Mouse (Mus musculus): ENCODE data around the gene Zfp53.

The Zfp53 gene

DNA sequence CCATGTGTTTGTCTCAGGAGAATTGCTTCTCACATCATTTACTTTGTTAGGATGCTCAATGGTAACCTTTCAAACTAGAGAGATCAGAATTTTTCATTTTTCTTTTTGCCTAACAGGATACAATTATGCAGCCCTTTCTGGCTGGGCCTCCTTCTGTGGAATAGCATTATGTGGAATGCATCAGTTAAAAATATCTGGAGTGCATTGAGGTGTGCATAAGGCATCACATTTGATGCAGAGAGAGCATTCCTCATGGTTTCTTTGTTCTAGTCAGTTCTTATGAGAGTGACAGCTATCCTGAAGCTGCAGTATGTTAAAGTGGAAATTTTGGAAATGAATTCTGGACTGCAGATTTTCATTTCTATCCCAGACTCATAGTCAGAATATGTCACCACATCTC, 37.5 kb downstream of the Zfp53 start:
- DNase-seq (ENCODE audit: low spot score in 2 of 2): no peak

DNA sequence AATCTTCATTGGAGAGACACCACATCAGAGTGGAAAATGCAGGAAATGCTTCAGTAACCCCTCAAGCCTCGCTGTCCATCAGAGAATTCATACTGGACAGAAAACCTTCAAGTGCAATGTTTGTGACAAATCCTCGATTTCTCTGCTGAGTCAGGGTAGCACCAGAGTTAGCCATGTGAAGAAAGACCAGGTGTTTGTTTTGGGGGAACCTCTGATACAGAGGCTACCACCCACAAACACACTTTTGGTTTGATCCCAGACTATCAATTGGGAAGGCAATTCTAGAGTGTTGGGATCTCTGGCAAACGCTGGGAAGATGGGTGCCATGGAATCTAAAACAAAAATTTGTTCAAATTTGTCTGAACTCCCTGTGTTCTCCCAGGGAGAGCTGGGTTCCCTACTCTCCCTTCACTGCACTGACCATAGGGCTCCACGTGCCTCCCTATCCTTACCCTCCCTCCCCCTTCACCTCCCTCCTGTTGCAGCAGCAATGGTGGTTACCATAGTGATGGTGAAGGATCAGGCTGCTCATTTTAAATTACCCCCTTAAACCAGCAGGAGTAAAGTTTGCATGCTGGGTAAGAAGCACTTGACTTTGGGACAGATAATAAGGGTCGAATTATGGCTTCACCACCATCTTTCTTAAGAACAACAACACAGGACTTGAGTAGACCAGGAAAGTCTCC, 42.0 kb downstream of the Zfp53 start:
- DNase-seq (ENCODE audit: low spot score in 2 of 2): no peak

DNA sequence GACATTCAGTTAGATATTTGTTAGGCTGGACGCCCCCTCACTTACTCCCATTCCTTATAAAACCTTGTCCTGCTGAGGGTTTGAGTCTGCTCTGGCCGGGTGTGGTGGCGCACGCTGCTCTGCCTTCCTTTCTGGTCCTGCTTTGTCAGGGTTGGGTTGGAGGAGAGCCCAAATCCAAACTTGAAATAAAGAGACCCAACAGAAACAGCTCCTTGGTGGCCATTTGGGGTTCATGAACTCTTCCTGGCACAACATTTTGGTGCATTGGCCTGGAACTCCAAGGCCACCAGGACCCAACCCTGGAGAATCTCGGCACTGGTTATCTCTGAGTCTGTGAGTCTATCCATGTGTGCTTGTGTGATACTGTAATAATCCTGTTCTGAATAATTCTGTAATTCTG, 42.8 kb downstream of the Zfp53 start:
- DNase-seq (ENCODE audit: low spot score in 2 of 2): peak in 1 of 2 experiments; percentile 17

DNA sequence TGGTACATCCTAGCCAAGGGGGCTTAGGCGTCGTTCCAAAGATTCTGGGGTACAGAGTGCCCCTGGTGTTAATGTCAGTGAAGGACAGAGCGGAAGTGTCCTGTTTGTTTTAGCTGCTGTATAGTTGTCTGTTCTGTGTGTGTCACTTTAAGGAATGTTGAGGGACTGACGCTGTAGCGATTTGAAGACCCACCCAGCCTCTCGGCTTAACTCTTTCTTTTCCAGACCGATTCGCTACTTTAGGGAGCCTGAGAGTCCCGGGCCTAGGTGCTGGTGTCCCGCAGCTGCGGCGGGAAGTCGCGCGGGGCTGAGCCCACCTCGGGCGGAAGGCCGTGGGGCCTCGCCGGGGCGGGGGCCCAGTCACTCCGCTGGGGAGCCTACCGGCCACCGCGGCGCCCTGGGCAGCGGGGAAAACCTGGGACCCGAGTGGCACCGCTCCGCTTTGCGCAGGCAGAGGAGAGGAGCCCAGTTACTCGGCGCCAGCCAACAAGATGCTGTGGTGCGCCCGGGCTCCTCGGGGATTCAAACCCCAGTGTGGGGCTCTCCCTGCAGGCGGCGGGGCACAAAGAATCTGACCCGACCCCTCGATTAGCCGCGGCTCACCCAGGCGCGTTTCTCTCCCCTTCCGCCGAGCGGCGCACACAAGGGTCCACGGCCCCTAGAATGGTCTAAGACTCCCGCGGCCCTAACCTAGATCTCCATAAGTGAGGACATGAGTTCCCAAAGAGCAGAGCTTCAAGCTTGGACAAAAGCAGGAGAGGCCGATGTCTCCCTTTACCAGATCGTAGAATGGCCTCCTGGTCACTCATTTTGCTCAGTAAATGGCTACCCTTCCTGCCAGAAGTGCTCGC, 43.5 kb downstream of the Zfp53 start:
- DNase-seq (ENCODE audit: low spot score in 2 of 2): peak; percentile 53 to 63

DNA sequence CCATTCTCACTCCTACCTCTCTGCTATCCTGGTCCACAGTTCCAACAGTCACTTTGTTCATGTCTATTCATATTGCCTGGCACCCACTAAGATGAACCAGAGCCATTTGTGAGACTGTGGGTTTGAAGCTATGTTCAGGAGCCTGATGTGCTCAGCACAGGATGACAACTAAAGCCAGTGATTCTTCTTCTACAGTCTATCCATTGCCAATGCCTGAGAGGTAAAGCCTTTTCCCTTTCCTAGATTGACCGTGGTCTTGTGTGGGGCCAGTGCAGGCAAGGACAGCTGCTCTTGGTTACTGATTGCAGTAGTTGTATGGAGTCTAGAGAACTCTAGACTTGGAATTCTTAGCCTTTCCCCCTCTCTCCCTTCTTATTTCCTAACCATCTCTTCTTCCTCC, 45.2 kb downstream of the Zfp53 start:
- no peak for DNase-seq (ENCODE audit: low spot score in 2 of 2)

DNA sequence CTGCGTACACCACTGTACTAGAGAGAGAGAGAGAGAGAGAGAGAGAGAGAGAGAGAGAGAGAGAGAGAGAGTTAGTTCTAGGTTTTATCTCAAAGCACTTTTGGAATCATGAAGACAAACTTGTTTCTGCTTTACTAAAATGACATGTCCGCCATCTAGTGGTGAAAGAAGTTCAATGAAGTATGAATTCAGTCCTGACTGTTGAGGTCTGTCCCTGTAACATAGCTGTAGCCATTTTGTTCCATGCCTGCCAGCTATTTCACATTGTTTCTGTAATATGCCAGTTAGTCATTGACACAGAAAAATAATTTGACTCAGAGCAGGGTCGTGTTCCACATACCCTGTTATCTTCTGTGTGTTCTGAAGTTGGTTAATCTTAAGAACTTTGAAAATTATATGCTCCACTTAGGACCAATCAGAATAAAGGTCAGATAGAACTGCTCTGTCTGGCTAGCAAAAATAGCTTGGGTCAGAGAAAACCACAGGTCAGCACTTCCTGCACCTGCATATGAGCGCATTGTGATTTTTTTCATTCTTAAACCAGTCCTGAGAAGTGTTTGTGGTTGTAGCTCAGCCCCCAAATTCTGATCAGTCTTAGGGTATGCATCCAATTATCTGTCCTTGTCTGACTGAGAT, 45.8 kb downstream of the Zfp53 start:
- DNase-seq (ENCODE audit: low spot score in 2 of 2): no peak

DNA sequence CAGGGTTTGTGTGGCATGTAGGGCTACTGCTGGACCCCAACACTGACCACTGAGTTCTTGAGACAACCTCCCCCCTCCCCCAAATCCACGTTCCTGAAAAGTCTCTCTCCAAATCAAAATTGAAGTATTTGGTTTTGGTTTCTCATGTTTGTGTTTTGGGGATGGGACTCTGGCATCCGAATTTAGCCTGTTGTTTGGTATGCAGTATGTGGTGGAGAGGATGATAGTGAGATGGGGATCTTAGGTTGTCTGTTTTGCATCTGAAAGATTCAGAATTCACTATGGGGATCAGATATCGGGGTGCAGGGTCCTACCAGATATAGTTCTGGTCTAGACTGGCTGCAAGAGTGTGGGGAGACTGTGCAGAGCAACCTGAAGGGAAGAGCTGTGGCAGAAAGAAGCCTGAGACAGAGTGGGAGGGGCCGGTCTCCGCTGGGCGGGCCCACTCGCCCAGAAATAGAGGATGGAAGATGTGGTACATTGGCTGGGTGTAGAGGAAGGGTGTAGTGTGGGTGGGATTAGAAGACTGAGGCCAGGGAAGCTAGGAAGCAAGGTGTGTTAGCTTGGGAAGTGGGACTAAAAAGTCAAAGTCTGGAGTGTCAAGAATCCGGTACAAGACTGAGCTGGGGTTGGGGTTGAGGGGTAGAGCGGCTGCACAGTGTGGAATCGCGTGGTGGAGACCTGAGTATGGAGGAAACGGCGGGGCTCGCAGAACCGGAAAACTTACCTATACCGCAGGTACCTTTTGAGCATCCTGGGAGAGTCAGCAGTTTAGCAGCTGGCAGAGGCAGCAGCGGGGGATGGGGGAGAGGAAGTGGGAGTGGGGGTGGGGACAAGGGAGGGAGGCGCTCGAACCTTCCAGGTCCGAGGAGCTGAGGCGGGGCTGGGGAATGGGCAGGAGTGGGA, 46.6 kb downstream of the Zfp53 start, which contains the start of gene Zfp52:
Gene Zfp52, plus strand, starts transcription at position 444 of the 906 bp plus-strand sequence.
- DNase-seq (ENCODE audit: low spot score in 2 of 2): peak in 1 of 2 experiments; percentile 56

DNA sequence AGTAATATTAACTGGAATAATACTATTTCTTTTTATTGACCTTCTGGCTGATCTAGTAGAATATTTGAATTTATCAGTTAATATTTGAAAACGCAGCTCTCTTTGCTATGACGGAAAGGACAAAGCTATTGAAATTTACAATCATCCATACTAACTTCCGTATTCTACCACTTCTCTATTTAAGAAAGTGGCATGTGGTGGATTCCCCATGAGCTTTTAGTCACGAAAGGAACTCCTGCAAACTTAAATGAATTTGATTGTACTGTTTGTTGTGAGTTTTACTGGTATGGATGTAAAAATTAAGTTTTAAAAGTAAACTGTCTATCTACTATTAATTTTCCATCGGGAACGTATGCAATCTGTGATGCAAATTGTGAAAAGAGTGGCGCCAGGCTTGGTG, 47.3 kb downstream of the Zfp53 start:
- no peak for DNase-seq (ENCODE audit: low spot score in 2 of 2)

DNA sequence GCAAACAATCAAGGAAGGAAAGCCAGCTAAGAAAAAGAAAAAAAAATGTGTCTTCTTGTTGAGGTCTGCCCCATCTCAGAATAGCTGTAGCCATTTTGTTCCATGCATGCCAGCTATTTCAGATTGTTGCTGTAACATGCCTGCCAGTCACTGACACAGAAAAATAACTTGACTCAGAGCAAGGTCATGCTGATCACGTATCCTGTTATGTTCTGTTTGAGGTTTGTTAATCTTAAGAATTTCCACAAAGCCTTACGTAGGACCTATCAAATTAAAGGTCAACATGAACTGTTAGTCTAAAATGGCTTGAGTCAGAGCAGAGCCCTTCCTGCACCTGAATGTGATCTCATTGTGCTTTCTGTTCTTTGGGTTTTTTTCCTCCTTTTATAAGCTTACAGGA, 47.9 kb downstream of the Zfp53 start:
- DNase-seq (ENCODE audit: low spot score in 2 of 2): no peak

DNA sequence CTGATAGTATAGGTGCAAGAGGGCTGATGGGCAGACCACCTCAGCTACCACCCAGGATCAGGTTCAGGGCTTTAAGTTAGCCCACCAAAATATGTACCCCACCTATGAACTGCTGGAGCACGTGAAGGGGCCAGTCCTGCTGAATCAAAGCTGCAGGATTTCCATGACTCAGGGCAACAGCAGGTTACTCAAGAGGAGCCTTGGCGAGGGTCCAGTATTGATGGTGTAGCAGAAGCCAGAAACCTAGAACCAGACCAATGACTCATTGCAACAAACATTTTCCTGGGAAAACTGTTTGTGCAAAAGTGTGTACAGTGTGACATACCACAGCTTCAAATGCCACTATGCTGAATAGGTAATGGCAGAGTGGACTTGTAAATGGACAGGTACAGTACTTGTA, 69.0 kb downstream of the Zfp53 start:
- DNase-seq (ENCODE audit: low spot score in 2 of 2): no peak
